Mouse (Mus musculus) T-helper 2 cell (primary cell): ENCODE results near the gene Rptor.

ENCODE experiments used
- in situ Hi-C: fragments of 300-600 bp; cut with MboI, MseI; formaldehyde crosslinking; loops from one replicate; pipeline ENCODE4 v1.15.1; 2025; ENCODE audit warnings: high pct_unique_total_duplicates

Gene Rptor

GRCm38 (mm10) chr11:119809309-119809708, 206.6 kb downstream of the Rptor start:
- in situ Hi-C loops, result no loop called here

GRCm38 (mm10) chr11:119811022-119811421, 208.3 kb downstream of the Rptor start:
- in situ Hi-C loops, result no loop called here

- in situ Hi-C loops, result no loop called here
Measured at GRCm38 (mm10) chr11:119811598-119811997, 208.9 kb downstream of the Rptor start.

GRCm38 (mm10) chr11:119812093-119812492, 209.4 kb downstream of the Rptor start:
- in situ Hi-C loops, result no loop called here

GRCm38 (mm10) chr11:119814035-119814558, 211.4 kb downstream of the Rptor start:
- in situ Hi-C loops, result no loop called here

GRCm38 (mm10) chr11:119816798-119817361, 214.2 kb downstream of the Rptor start:
- in situ Hi-C loops, result no loop called here

- in situ Hi-C loops, result no loop called here
Measured at GRCm38 (mm10) chr11:119817362-119817837, 214.7 kb downstream of the Rptor start.

- in situ Hi-C loops, result no loop called here
Measured at GRCm38 (mm10) chr11:119817898-119818297, 215.2 kb downstream of the Rptor start.

GRCm38 (mm10) chr11:119821514-119821913, 218.8 kb downstream of the Rptor start:
- in situ Hi-C loops, result no loop called here

GRCm38 (mm10) chr11:119824072-119824649, 221.5 kb downstream of the Rptor start:
- in situ Hi-C loops, result no loop called here

GRCm38 (mm10) chr11:119825783-119826182, 223.1 kb downstream of the Rptor start:
- in situ Hi-C loops, result no loop called here

GRCm38 (mm10) chr11:119826239-119826638, 223.5 kb downstream of the Rptor start:
- in situ Hi-C loops, result no loop called here

- in situ Hi-C loops, result no loop called here
Measured at GRCm38 (mm10) chr11:119829116-119829515, 226.4 kb downstream of the Rptor start.

GRCm38 (mm10) chr11:119831682-119832081, 229.0 kb downstream of the Rptor start:
- in situ Hi-C loops, result no loop called here

GRCm38 (mm10) chr11:119833311-119833710, 230.6 kb downstream of the Rptor start:
- in situ Hi-C loops, result no loop called here

- in situ Hi-C loops, result no loop called here
Measured at GRCm38 (mm10) chr11:119833877-119834804, 231.4 kb downstream of the Rptor start.

- in situ Hi-C loops, result no loop called here
Measured at GRCm38 (mm10) chr11:119836326-119836725, 233.6 kb downstream of the Rptor start.

- in situ Hi-C loops, result no loop called here
Measured at GRCm38 (mm10) chr11:119837786-119838185, 235.1 kb downstream of the Rptor start.

GRCm38 (mm10) chr11:119839411-119840342, 237.0 kb downstream of the Rptor start:
- in situ Hi-C loops, result no loop called here

- in situ Hi-C loops, result no loop called here
Measured at GRCm38 (mm10) chr11:119846608-119847007, 243.9 kb downstream of the Rptor start.

GRCm38 (mm10) chr11:119847076-119847475, 244.4 kb downstream of the Rptor start:
- in situ Hi-C loops, result no loop called here
